Mouse (Mus musculus): ENCODE measurements around the gene Zfp423. TPM values are rescaled to one million over a fixed set of nuclear protein-coding genes. Genes with fewer than 3 reads are reported as not detected.

Zfp423 gene
- polyA plus RNA-seq, 1 experiment from 2014 or later: 2.1 TPM

GRCm38 (mm10) chr8:87823172-87823571 is 136.2 kb downstream of the Zfp423 start:
- Histone ChIP-seq H3K9ac (replicated peaks; ENCODE audit: low read depth) (no peak overlapping the region), H3K4me3 (ENCODE audit: low read depth, low read length) (no peak overlapping the region), H3K4me2 (replicated peaks; ENCODE audit: low read depth, low read length) (0 out of 2 replicates have a peak overlapping the region, but pooled peaks have one; percentile 9), H3K27me3 (replicated peaks; ENCODE audit: insufficient read depth, low read length) (no peaks in the 10 kb centered on the region), H3K4me1 (ENCODE audit: insufficient read depth, low read depth, low read length) (no peaks in the 10 kb centered on the region), H3K36me3 (ENCODE audit: insufficient read depth, low read length) (no peaks in the 10 kb centered on the region), H3K9me3 (ENCODE audit: low read length) (no peaks in the 10 kb centered on the region), H3K27ac (ENCODE audit: low read length) (no peak overlapping the region)
- no peak for DNase-seq (ENCODE audit: low spot score)
- WGBS: 18% methylated on average over 7 of the region's 7 CpGs
- no peak for TF ChIP-seq CTCF (IDR thresholded peaks at IDR 0.05)
- no peak for TF ChIP-seq EP300 (IDR thresholded peaks at IDR 0.05)
- no peak for ATAC-seq

GRCm38 (mm10) chr8:87822690-87823089 is 136.7 kb downstream of the Zfp423 start:
- Histone ChIP-seq H3K9ac (replicated peaks; ENCODE audit: low read depth) (no peak overlapping the region), H3K4me2 (replicated peaks; ENCODE audit: low read depth, low read length) (peak overlapping the region; percentile 8; the same call in 1 of the 2 replicates), H3K27ac (ENCODE audit: low read length) (no peak overlapping the region), H3K27me3 (replicated peaks; ENCODE audit: insufficient read depth, low read length) (no peaks in the 10 kb centered on the region), H3K36me3 (ENCODE audit: insufficient read depth, low read length) (no peaks in the 10 kb centered on the region), H3K9me3 (ENCODE audit: low read length) (no peaks in the 10 kb centered on the region), H3K4me3 (ENCODE audit: low read depth, low read length) (no peak overlapping the region), H3K4me1 (ENCODE audit: insufficient read depth, low read depth, low read length) (no peaks in the 10 kb centered on the region)
- no peak for DNase-seq (ENCODE audit: low spot score)
- no peak for TF ChIP-seq EP300 (IDR thresholded peaks at IDR 0.05)
- TF ChIP-seq CTCF (IDR thresholded peaks at IDR 0.05): peak; percentile 25
- no peak for ATAC-seq
- 43% methylated on average over 9 of the region's 12 CpGs for WGBS

GRCm38 (mm10) chr8:87822175-87822574 is 137.2 kb downstream of the Zfp423 start:
- no peaks in the 10 kb centered on the region for H3K36me3 ChIP-seq (ENCODE audit: insufficient read depth, low read length)
- H3K9ac ChIP-seq (replicated peaks; ENCODE audit: low read depth): no peak overlapping the region
- no peaks in the 10 kb centered on the region for H3K27me3 ChIP-seq (replicated peaks; ENCODE audit: insufficient read depth, low read length)
- H3K27ac ChIP-seq (ENCODE audit: low read length): no peak overlapping the region
- H3K9me3 ChIP-seq (ENCODE audit: low read length): no peaks in the 10 kb centered on the region
- DNase-seq (ENCODE audit: low spot score) (no peak), ATAC-seq (no peak)
- 60% methylated on average over 11 of the region's 11 CpGs for WGBS
- peak overlapping the region; percentile 8; the same call in 1 of the 2 replicates for H3K4me2 ChIP-seq (replicated peaks; ENCODE audit: low read depth, low read length)
- H3K4me3 ChIP-seq (ENCODE audit: low read depth, low read length): no peak overlapping the region
- no peak for TF ChIP-seq EP300 (IDR thresholded peaks at IDR 0.05)
- no peak for TF ChIP-seq CTCF (IDR thresholded peaks at IDR 0.05)
- no peaks in the 10 kb centered on the region for H3K4me1 ChIP-seq (ENCODE audit: insufficient read depth, low read depth, low read length)

- H3K9ac ChIP-seq (replicated peaks; ENCODE audit: low read depth): no peak overlapping the region
- no peaks in the 10 kb centered on the region for H3K9me3 ChIP-seq (ENCODE audit: low read length)
- WGBS: 62% methylated on average over 2 of the region's 2 CpGs
- ATAC-seq (no peak), DNase-seq (ENCODE audit: low spot score) (no peak)
- no peaks in the 10 kb centered on the region for H3K27me3 ChIP-seq (replicated peaks; ENCODE audit: insufficient read depth, low read length)
- H3K4me2 ChIP-seq (replicated peaks; ENCODE audit: low read depth, low read length): no peak overlapping the region
- no peak for TF ChIP-seq EP300 (IDR thresholded peaks at IDR 0.05)
- TF ChIP-seq CTCF (IDR thresholded peaks at IDR 0.05): no peak
- H3K27ac ChIP-seq (ENCODE audit: low read length): no peak overlapping the region
- no peaks in the 10 kb centered on the region for H3K36me3 ChIP-seq (ENCODE audit: insufficient read depth, low read length)
- no peaks in the 10 kb centered on the region for H3K4me1 ChIP-seq (ENCODE audit: insufficient read depth, low read depth, low read length)
- no peak overlapping the region for H3K4me3 ChIP-seq (ENCODE audit: low read depth, low read length)
Observed at GRCm38 (mm10) chr8:87821655-87822054, 137.7 kb downstream of the Zfp423 start.

GRCm38 (mm10) chr8:87819263-87819662 is 140.1 kb downstream of the Zfp423 start:
- no peak for TF ChIP-seq EP300 (IDR thresholded peaks at IDR 0.05)
- TF ChIP-seq CTCF (IDR thresholded peaks at IDR 0.05): no peak
- Histone ChIP-seq H3K36me3 (ENCODE audit: insufficient read depth, low read length) (no peaks in the 10 kb centered on the region), H3K4me3 (ENCODE audit: low read depth, low read length) (no peak overlapping the region), H3K9me3 (ENCODE audit: low read length) (no peaks in the 10 kb centered on the region), H3K4me2 (replicated peaks; ENCODE audit: low read depth, low read length) (no peak overlapping the region), H3K27ac (ENCODE audit: low read length) (no peak overlapping the region), H3K4me1 (ENCODE audit: insufficient read depth, low read depth, low read length) (no peaks in the 10 kb centered on the region), H3K27me3 (replicated peaks; ENCODE audit: insufficient read depth, low read length) (no peaks in the 10 kb centered on the region), H3K9ac (replicated peaks; ENCODE audit: low read depth) (no peak overlapping the region)
- ATAC-seq (no peak), DNase-seq (ENCODE audit: low spot score) (no peak)
- WGBS: 90% methylated on average over 3 of the region's 3 CpGs

- DNase-seq (ENCODE audit: low spot score): no peak
- Histone ChIP-seq H3K9me3 (ENCODE audit: low read length) (no peaks in the 10 kb centered on the region), H3K4me1 (ENCODE audit: insufficient read depth, low read depth, low read length) (no peaks in the 10 kb centered on the region), H3K27ac (ENCODE audit: low read length) (no peak overlapping the region), H3K27me3 (replicated peaks; ENCODE audit: insufficient read depth, low read length) (no peaks in the 10 kb centered on the region), H3K4me3 (ENCODE audit: low read depth, low read length) (no peak overlapping the region), H3K4me2 (replicated peaks; ENCODE audit: low read depth, low read length) (no peak overlapping the region), H3K36me3 (ENCODE audit: insufficient read depth, low read length) (no peaks in the 10 kb centered on the region), H3K9ac (replicated peaks; ENCODE audit: low read depth) (no peak overlapping the region)
- TF ChIP-seq EP300 (IDR thresholded peaks at IDR 0.05) (no peak), CTCF (IDR thresholded peaks at IDR 0.05) (no peak)
- ATAC-seq: no peak
- 89% methylated on average over 7 of the region's 7 CpGs for WGBS
Observed at GRCm38 (mm10) chr8:87818506-87818905, 140.9 kb downstream of the Zfp423 start.

GRCm38 (mm10) chr8:87816141-87816540 is 143.3 kb downstream of the Zfp423 start:
- H3K4me3 ChIP-seq (ENCODE audit: low read depth, low read length): no peak overlapping the region

More at GRCm38 (mm10) chr8:87816141-87816540, 143.3 kb downstream of the Zfp423 start:
- Histone ChIP-seq H3K4me1 (ENCODE audit: insufficient read depth, low read depth, low read length) (no peaks in the 10 kb centered on the region), H3K4me2 (replicated peaks; ENCODE audit: low read depth, low read length) (no peak overlapping the region), H3K36me3 (ENCODE audit: insufficient read depth, low read length) (no peaks in the 10 kb centered on the region), H3K27ac (ENCODE audit: low read length) (no peak overlapping the region), H3K27me3 (replicated peaks; ENCODE audit: insufficient read depth, low read length) (no peaks in the 10 kb centered on the region), H3K9ac (replicated peaks; ENCODE audit: low read depth) (no peak overlapping the region), H3K9me3 (ENCODE audit: low read length) (no peaks in the 10 kb centered on the region)
- no peak for DNase-seq (ENCODE audit: low spot score)
- ATAC-seq: no peak
- TF ChIP-seq EP300 (IDR thresholded peaks at IDR 0.05) (no peak), CTCF (IDR thresholded peaks at IDR 0.05) (no peak)
- WGBS: 75% methylated on average over 5 of the region's 5 CpGs

Measured in lung, postnatal 0 days (tissue).